Mouse (Mus musculus): ENCODE measurements around the gene Atg4c.

DNA sequence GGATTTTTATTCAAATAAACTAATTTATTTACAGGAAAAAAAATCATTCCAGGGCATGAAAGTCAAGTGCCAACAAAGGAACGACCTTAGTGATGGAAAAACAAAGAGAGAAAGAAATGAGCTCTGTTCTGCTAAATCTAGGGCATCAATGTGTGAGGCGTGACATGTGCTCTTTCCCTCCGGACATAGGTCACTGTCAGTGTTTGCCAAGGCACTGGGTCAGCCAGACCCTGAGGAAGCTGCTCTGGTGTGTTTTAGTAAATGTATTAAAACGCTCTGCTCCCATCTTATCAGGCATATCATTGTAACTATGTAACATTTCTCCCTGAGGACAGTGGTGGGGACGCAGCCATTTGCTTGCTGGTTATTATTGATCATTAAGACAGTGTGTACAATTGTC, 14.9 kb upstream of the Atg4c start:
- TF ChIP-seq CTCF (IDR thresholded peaks at IDR 0.05; ENCODE audit: low read depth) (no peak), EP300 (IDR thresholded peaks at IDR 0.05; ENCODE audit: low read depth) (no peak)
